Mouse (Mus musculus) lung, postnatal 25 days (tissue): ENCODE measurements around the gene Ciao2a.

Experiments used
- DNase-seq: peaks from one replicate; pipeline ENCODE4 v3.0.0; 2022; ENCODE audit warnings: low spot score

Gene Ciao2a

DNA sequence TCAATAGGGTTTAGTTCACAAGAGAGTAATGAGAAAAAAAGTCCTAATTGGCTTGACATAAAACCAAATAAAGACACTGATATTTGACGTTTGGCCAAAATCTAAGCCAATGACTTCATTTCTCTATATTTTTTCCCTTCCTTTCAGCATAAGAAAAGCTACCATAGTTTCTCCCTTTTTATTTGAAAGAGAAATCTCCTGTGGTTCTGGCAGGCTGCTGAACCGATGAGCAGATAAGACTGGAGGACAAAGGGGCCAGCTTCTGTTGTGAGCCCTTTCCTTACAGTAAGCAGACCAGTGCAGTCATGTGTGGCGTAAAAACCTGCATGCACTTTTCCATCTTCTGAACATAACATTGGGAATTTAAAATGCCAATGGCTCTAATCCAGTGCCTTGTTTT lies 5.5 kb upstream of the Ciao2a start:
- no peak for DNase-seq

DNA sequence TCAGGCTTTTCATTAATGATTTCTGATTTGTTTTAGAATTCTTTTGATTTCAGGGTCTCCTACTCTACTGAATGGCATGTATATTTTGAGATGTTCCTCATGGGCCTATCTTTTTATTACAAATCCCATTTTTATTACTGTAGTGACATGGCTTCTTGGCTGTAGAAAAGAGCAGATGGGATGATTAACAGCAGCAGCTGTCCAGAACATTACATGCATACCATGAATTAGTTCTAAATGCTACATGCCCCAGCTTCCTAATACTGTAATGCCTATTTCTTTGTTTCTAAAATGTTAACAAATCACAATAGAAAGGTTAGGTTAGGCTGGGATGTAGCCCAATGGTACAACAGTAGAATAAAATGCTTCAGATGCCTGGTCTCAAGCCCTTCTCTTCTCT lies 5.0 kb upstream of the Ciao2a start:
- DNase-seq, result no peak

- DNase-seq, result no peak
Measured at GRCm38 (mm10) chr9:66123648-66124047, 2.8 kb upstream of the Ciao2a start.

DNA sequence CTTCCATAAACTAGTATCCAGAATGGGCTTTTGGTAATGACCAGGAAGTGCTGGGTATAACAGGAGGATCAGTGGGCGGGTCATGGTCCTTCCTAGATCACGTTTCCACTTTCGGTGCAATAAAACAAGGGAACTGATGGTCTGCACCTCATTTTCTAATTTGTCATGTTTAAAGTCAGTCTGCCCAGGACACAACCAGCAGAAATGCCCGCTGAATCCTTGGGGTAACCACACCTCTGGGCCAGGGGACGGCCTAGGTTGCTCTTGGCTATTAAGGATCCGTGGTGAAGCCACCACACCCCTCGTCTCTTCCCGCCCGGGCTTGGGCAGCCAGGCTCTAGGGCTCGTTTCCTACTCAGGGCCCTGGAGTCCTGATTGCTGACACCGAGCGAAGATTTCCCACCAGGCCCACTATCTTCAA lies 2.3 kb upstream of the Ciao2a start:
- DNase-seq, result no peak

GRCm38 (mm10) chr9:66124681-66125542 lies 1.5 kb upstream of the Ciao2a start:
- peak; percentile 98 for DNase-seq

- DNase-seq, result no peak
Measured at GRCm38 (mm10) chr9:66125543-66126455, 612 bp upstream of the Ciao2a start.

- DNase-seq, result no peak
Measured at GRCm38 (mm10) chr9:66127193-66127546, 759 bp downstream of the Ciao2a start.

DNA sequence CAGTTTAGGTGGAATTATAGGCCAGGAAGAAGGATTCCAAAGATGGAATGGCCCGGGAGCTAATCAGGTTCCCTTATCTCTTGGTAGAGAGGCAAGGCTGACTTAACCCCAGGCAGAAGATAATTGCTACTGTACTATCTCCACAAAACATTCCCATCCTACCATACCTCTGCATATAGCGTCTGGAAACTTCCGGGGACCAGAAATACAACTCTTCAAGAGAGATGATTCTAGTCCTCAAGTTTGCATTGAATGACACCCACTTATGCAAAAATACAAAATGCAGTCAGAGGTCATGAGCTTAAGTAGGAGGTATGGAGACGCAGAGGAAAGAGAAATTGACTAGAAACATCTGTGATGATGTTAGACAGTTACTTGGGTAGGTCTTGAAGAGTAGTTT lies 1.5 kb downstream of the Ciao2a start:
- DNase-seq, result no peak

DNA sequence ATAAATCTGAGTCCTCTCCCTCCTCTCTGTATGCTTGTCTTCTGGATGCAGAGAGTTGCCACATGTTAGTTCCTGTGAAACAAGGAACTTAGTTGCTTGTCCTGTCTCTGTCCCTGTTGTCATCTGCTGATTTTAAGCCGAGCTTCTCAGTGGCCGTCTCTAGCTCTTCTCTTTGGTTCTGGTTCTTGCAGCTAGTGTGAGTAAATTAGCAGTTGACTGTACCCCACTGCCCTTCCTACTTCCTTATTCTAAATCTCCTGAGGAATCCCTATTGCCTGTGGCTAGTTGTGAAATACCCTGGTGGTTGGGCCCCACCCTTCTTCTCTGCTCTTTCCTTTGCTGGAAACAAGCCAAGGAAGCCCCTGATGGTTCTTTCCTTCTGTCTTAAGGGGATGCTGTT lies 5.1 kb downstream of the Ciao2a start:
- DNase-seq, result peak; percentile 41

DNA sequence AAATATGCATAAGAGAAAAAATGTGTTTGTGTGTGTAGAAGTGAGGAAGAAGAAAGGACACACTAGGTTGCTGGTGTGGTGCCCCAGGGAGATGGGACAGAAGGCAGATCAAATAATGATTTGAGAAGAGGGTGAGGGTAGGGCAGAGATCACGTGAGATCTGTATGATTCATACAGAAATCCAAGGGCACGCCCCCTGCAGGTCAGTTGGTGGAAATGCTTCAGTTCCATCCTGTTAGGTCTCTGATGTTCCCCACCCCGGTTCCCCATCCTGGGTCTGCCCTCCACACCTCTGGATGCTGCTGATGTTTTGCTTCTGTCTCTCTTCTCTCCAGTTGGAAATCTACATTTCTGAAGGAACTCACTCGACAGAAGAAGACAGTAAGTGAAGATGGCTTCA lies 9.6 kb downstream of the Ciao2a start:
- no peak for DNase-seq

- DNase-seq, result no peak
Measured at GRCm38 (mm10) chr9:66138193-66138592, 11.8 kb downstream of the Ciao2a start.

DNA sequence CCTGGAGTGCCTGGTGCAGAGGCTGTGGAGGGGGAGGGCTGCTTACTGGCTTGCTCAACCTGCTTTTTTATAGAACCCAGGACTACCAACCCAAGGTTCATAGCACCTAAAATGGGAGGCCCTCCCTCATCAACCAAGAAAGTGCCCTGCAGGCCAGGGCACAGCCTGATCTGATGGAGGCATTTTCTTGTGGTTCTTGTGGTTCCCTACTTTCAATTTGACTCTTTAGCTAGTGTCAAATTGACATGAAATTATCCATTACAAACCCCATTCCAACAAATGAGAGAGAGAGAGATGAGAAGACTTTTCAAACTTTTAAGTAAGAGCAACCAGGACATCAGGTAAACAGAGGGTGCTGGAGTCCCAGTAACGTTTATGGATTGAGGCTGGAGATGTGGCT lies 15.9 kb downstream of the Ciao2a start:
- DNase-seq, result no peak

DNA sequence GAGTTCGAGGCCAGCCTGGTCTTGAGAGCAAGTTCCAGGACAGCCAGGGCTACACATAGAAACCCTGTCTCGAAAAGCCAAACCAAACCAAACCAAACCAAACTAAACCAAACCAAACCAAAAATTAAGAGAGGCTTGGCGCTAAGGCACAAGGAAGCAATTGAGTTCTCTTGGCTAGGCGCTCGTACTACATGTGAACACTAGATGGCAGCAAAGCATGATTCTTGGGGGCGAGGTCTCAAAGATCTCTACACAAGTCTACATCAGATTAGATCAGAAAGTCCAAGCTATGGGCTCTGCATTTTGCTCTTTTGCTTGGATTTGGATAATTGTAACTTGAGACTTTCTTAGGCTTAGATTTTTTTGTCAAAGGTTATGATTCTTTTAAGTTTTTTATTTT lies 17.8 kb downstream of the Ciao2a start:
- DNase-seq, result peak; percentile 79

DNA sequence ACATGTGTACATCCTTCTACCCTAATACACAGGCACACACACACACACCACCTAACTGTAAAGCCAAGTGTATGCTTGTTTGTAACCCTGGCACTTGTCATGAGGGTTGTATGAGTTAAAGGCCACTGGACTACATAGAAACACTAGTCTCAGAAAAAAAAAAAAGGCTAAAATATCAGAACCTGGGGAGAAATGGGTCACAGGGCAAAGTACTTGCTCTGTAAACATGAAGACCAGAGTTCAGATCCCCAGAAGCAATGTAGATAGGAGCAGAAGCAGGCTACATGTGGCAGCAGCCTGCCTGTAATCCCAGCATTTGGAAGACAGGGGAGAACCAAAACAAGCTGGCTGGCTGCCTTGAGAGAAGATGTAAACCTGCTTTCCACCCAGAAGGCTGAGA lies 19.7 kb downstream of the Ciao2a start:
- DNase-seq, result no peak

DNA sequence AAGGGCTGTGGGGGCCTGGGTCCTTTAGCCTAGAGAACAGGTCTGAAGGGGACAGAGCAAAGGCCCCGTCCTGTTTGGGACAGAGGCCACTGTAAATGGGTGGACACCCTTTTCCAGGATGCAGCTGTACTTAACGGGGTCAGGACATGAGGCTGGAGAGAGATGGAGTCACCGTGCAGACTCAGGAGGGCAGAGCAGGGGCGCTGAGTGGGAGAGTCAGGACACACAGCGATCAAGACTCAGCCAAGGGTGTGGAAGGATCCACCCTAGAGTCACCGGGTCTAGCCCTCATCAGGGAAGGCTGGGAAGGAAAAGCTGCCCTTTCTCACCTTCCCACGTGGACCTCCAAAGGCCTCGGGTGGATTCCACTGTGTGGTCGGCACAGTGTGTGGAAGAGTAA lies 25.6 kb downstream of the Ciao2a start:
- no peak for DNase-seq

- no peak for DNase-seq
Measured at GRCm38 (mm10) chr9:66153594-66153993, 27.2 kb downstream of the Ciao2a start.

GRCm38 (mm10) chr9:66154013-66154412 lies 27.6 kb downstream of the Ciao2a start:
- no peak for DNase-seq

DNA sequence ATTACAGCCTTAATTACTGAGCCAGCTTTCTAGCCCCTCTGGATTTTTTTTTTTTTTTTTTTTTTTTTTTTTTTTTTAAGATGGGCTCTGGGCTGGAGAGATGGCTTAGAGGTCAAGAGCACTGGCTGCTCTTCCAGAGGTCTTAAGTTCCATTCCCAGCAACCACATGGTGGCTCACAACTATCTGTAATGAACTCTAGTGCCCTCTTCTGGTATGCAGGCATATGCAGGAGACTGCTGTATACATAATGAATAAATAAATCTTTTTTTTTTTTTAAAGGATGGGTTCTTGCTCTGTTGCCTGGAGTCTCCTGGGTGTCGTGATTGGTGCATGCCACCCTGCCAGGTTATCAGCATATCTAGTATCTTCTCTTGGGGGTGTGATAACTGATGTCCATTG lies 29.1 kb downstream of the Ciao2a start:
- DNase-seq, result no peak

DNA sequence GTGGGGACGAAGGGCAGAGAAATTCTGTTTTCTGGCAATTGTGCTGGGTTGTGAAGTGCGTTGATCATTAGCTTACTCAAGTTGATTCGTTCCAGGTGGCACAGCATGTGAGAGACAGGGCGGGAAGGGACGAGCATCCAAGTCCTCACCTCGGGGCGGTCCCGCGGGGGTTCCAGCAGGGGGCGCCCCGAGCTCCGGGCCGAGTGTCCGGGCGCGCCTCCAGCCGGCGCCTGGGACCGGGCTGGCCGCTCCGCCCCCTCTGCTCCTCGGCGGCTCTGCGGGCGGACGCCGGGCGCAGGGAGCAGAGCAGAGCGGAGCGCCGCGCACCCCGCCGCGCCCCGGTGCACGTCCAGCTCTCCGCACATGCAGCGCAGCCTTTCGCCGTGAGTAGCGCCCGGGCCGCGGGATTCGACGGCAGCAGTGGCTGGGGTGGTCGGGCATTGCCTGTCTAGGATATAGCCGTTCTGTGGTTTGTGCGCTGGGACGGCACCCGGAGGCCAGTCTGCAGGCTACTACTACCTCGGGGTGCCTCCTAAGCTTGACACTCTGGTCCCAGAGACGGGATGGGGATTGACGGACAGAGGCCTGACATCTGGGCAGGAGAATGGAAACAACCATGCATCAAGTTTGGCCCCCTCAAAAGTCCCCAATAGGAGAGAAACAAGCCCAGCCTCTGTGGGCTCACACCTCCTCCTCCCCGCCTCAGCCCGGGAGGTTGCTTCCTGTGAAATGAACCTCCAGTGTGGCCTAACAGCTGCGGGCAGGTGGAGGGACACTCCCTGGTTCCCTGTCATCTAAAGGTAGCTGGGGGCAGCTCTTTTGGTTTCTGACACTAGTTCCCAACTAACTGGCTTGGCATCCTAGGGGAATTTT lies 31.8 kb downstream of the Ciao2a start, which contains the start of gene Dapk2:
TSS of gene Dapk2 (plus strand) at position 266 of the 873 bp plus-strand sequence.
- DNase-seq, result peak; percentile 85

DNA sequence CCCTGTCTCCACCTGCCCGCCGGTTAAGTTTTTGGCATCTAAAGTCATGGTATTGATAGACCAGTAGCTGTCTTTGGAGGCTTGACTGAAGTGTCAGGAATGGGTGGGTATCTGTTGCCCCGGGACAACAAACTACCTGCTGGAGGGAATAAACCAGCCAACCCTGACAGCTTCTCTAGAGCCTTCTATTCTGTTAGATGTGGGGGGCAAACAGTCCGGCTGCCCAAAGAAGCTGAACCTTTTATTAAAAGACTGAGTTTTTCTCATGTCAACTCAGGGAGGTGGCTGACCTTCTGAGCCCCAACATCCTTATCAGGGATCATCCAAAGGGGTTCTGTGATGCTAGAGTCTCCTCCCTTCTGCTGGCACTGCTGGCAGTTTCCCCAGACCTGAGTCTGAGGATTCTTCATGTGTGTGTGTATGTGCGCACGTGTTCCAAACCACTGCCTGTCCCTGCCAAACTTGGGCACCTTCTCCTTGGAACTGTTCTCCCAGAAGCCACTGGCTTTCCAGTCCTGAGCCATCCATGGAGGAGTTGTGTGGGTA lies 32.5 kb downstream of the Ciao2a start:
- no peak for DNase-seq

DNA sequence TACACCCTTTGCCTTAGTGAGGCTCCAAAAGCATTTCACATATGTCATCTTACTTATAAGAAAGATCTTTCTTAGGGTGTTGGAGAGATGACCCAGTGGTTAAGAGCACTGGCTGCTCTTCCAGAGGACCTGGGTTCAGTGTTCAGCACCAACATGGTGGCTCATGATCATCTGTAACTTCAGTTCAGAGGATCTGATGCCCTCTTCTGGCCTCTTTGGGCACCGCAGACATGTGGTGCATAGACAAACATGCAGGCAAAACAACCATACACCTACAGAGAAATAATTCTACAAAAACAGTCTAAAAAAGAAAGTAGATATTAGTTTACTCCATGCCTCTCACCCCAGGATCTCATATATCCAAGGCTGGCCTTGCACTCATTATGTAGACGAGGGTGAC lies 33.7 kb downstream of the Ciao2a start:
- no peak for DNase-seq

GRCm38 (mm10) chr9:66162995-66163394 lies 36.6 kb downstream of the Ciao2a start:
- DNase-seq, result no peak
